Mouse (Mus musculus): ENCODE measurements around the gene Msrb3.

Msrb3 gene

DNA sequence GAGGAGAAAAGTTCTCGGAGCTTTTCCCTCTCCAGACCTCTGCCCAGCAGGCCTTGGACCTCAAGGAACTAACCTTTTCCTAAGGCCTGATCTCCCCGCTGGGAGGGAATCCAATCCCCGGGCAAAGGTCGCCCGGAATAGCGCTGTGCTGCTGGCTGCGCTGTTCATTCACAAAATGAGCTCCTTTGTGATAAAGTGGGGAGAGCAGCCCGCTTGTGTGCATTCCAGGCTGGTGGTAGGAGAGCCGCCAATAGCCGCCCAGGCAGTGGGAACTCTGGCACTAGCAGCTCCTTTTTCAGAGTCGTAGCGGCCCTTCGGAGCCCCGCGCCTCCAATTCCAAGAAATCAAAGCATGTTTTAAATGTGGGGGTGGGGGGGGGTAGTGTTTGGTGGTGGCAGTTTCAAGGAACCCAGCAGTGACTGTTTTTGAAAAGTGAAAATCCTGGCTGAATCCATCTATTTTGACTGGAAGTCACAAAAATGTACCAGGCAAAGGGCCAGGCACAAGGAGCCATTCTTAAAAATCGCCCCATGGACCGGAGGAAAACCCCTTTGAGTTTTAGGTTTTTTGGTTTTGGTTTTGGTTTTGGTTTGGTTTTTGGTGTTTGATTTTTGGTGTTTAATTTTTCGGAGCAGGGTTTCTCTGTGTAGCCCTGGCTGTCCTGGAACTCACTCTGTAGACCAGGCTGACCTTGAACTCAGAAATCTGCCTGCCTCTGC lies 153.6 kb downstream of the Msrb3 start:
- peak; percentile 16 to 50 for DNase-seq

DNA sequence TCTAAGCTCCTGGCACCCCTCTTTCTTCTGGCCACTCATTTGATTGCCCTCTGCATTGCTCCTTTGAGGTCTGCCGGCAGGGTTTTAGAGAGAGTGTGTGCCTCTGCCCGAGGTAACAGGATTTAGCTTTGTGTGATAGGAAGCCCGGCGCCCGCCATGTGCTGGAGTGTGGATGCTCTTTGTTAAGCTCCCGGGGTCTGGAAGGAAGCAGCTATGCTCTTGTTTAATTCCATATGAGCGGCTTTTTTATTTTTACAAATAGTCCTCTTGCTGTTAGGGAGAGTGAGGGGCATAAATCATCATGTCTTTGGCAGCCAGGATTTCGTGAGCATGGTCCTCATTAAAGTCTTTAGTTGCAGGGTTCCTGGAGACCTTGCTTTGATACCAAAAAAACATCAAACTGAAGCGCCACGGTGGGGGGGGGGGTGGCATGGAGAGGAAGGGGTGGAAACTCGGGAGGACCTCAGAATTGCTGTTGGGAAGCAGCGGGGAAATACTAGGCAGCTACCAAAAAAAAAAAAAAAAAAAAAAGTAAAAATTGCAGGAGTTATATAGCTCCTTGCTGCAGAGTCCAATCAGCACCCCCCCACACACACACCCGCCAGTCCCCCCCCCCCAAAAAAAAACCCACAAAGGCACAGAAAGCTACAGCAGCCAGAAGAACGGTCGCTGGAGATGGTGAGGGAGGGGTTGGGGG lies 154.3 kb downstream of the Msrb3 start:
- peak in 1 of 2 experiments; percentile 8 for DNase-seq

DNA sequence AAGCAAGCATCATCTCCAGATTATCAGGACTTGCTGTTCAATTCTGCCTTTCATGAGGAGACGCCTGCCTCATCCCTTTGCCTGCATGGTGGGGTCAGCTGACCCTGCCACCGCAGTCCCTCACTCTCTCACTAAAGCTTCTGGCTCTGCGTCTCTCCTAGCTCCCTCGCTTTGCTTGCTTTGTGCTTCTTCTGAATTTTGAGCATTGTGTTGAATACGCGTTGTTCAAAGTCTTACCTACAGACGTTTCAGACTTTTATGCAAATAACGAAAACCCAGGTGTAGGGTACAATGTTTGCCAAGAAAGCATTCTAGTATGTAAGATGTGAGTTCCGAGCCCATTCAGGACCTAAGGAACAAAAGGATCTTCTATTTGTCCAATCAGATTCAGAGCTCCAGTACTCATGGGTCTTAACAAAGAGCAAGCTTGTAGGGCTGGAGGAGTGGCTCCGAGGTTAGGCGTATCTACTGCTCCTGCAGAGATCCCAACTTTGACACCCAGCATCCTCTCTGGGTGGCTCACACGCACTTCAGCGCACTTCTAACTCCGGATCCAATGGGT lies 162.3 kb downstream of the Msrb3 start:
- DNase-seq, result no peak

DNA sequence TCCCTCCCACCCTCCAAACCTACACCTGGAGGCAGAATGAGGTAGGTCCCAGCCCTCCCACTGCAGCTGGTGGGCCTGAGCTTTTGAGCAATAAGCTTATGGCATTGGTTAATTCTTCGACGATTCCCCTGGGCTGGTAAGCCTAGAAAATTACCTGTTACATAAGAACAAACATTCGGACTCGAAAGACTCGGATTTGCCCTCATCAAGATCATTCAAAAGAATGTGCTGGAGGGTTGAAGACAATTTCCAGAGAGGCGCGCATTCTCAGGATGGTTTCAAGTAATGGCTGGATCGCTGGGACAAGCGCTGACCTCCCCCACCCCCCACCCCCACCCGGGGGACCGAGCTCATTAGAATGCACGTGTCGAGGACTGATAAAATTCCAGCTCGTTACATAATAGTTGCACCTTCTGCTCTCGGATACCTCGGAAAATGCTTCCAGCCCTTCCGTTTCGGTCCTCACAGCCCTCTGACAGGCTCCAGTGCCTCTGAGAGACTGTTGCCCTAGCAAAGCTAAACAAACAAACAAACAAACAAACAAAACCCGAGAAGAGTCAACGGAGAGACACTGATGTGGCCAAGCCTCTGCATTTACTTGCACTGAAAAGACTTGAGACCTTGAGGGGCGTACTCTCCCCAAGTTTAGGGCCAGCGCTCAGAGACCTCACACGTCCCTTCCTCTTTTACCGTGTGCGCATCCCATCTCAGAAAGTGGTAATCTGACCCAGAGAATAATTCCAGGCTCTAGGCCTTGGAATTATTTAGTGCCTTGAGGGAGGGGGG lies 163.0 kb downstream of the Msrb3 start:
- no peak for DNase-seq

DNA sequence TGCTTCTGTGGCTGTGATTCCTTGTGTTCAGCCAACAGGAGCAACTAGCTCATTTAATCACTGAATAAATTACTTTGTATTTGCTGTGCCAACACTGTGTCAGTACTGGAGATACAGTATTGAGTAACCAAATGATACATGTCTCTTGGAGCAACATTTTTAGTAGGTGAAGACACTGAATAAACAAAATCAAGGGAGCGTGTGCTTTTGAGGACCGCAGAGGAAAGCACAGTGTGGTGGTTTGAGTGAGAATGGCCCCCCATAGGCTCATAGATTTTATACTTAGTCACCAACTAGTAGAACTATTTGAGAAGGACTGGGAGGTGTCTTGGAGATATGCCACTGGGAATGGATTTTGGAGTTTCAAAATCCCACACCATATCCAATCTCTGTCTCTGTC lies 164.5 kb downstream of the Msrb3 start:
- no peak for DNase-seq

All from cerebellum, postnatal 25 days (tissue).